Mouse (Mus musculus) left cerebral cortex, postnatal 10 days (tissue): Measurements from ENCODE around the gene Fign. TPM values are rescaled to one million over a fixed set of nuclear protein-coding genes. Genes with fewer than 3 reads are reported as not detected.

ENCODE experiments used
- DNase-seq, 2 experiments: peaks; one replicate each; pipeline ENCODE4 v3.0.0; 2021 to 2022; ENCODE audit warnings: low spot score in 2 of 2, mixed read lengths in 1 of 2; ENCODE audit errors: extremely low spot score in 1 of 2
- intact Hi-C: fragments of 180-260 bp; cut with DNase I; formaldehyde crosslinking; loops from one replicate; pipeline ENCODE4 v1.15.1; 2025
- total RNA-seq, 2 experiments: library from RNA; stranded (reverse); gene quantifications; 2 replicates each; pipeline ENCODE4 v1.2.3; 2021

The Fign gene
- total RNA-seq, 2 experiments from 2014 or later = 5.4 to 6.0 TPM

- no peak for DNase-seq
- intact Hi-C loops = no loop called here
Measured at GRCm38 (mm10) chr2:64069950-64070695, 27.7 kb downstream of the Fign start.

- intact Hi-C loops = no loop called here
- no peak for DNase-seq
Measured at GRCm38 (mm10) chr2:64065511-64065910, 32.3 kb downstream of the Fign start.

- no peak for DNase-seq
- intact Hi-C loops = no loop called here
Measured at GRCm38 (mm10) chr2:64059477-64059876, 38.4 kb downstream of the Fign start.

GRCm38 (mm10) chr2:64048142-64048541, 49.7 kb downstream of the Fign start:
- intact Hi-C loops = no loop called here
- DNase-seq = no peak

GRCm38 (mm10) chr2:64043099-64043498, 54.7 kb downstream of the Fign start:
- DNase-seq = peak; percentile 45 to 46
- intact Hi-C loops = no loop called here

GRCm38 (mm10) chr2:64035393-64035792, 62.4 kb downstream of the Fign start:
- no peak for DNase-seq
- intact Hi-C loops = no loop called here

- no peak for DNase-seq
- intact Hi-C loops = no loop called here
Measured at GRCm38 (mm10) chr2:64033871-64034270, 64.0 kb downstream of the Fign start.

GRCm38 (mm10) chr2:64025961-64026360, 71.9 kb downstream of the Fign start:
- no peak for DNase-seq
- intact Hi-C loops = no loop called here

- no peak for DNase-seq
- intact Hi-C loops = no loop called here
Measured at GRCm38 (mm10) chr2:63994304-63995023, 103.4 kb downstream of the Fign start.

- intact Hi-C loops = no loop called here
- no peak for DNase-seq
Measured at GRCm38 (mm10) chr2:63985426-63985825, 112.4 kb downstream of the Fign start.

- intact Hi-C loops = no loop called here
- DNase-seq = no peak
Measured at GRCm38 (mm10) chr2:63982351-63982751, 115.5 kb downstream of the Fign start.

- no peak for DNase-seq
- intact Hi-C loops = no loop called here
Measured at GRCm38 (mm10) chr2:63981449-63981848, 116.4 kb downstream of the Fign start.

- intact Hi-C loops = no loop called here
- no peak for DNase-seq
Measured at GRCm38 (mm10) chr2:63969633-63970032, 128.2 kb downstream of the Fign start.

GRCm38 (mm10) chr2:63931041-63931440, 166.8 kb downstream of the Fign start:
- intact Hi-C loops = no loop called here
- DNase-seq = no peak

- no peak for DNase-seq
- intact Hi-C loops = no loop called here
Measured at GRCm38 (mm10) chr2:63926481-63927097, 171.2 kb downstream of the Fign start.

- intact Hi-C loops = no loop called here
- no peak for DNase-seq
Measured at GRCm38 (mm10) chr2:63925721-63926235, 172.1 kb downstream of the Fign start.
